Mouse (Mus musculus) left cerebral cortex, adult 6 months (tissue): ENCODE data around the gene Aldob. TPM values are rescaled to one million over a fixed set of nuclear protein-coding genes. Genes with fewer than 3 reads are reported as not detected.

Experiments
- long read RNA-seq, 2 experiments: library from polyadenylated mRNA; unstranded; transcript quantifications; one replicate each; pipeline ENCODE4 v2.0.0; 2019 to 2020
- polyA plus RNA-seq: library from polyadenylated mRNA; unstranded; fragments of <200 nt; fragmentation: Nextera tagmentation; gene quantifications from 2 replicates; pipeline ENCODE4 v1.2.3, GENCODE M21; 2021

Gene Aldob
- 0.09 TPM in 1 of 2 replicates, not detected in the other for polyA plus RNA-seq
- long read RNA-seq, experiment 1, partial matches to known transcripts: 4 of 4 reads
- long read RNA-seq, experiment 1, other reads (novel, unspliced or antisense): 0 of 4 reads
- long read RNA-seq, experiment 2: 0 reads

GRCm38 (mm10) chr4:49549383-49549782 lies at the start of gene Aldob:
Aldob (minus strand) TSS chr4:49549546.

GRCm38 (mm10) chr4:49597183-49598100 lies 48.1 kb upstream of the Aldob start, which contains the start of gene Tmem246:
Tmem246 (minus strand) TSS chr4:49597876.

GRCm38 (mm10) chr4:49520572-49521340 lies 28.6 kb downstream of the Aldob start, which contains the start of the genes Mrpl50 and Zfp189:
Mrpl50 (minus strand) TSS chr4:49521093.
Zfp189 (plus strand) TSS chr4:49521176.

GRCm38 (mm10) chr4:49506386-49506785 lies 43.0 kb downstream of the Aldob start, which contains the start of gene Baat:
Baat (minus strand) TSS chr4:49506557.

Other genes with a start within 250 kb of the Aldob start
- gene Acnat2, start 141.4 kb downstream of the Aldob start, polyA plus RNA-seq: not detected in 2 replicates
- gene Acnat1, start 75.6 kb downstream of the Aldob start, polyA plus RNA-seq: not detected in 2 replicates
- 0.18 TPM in 1 of 2 replicates, not detected in the other for gene Baat, start 43.0 kb downstream of the Aldob start, polyA plus RNA-seq
- 59.0 and 66.8 TPM in 2 replicates for gene Mrpl50, start 28.5 kb downstream of the Aldob start, polyA plus RNA-seq
- gene Zfp189, start 28.4 kb downstream of the Aldob start, polyA plus RNA-seq: 2.7 and 3.0 TPM in 2 replicates
- gene Tmem246, start 48.3 kb upstream of the Aldob start, polyA plus RNA-seq: 81.5 and 105 TPM in 2 replicates
- gene Rnf20, start 82.5 kb upstream of the Aldob start, polyA plus RNA-seq: 22.6 and 23.5 TPM in 2 replicates
- 0.04 TPM in 1 of 2 replicates, not detected in the other for gene Ppp3r2, start 132.5 kb upstream of the Aldob start, polyA plus RNA-seq